Mouse (Mus musculus): ENCODE data around the gene Ms4a15.

GRCm38 (mm10) chr19:10968578-10968977, 24.5 kb downstream of the Ms4a15 start:
- no peak for TF ChIP-seq POLR2A (IDR thresholded peaks at IDR 0.05; ENCODE audit: borderline replicate concordance, control insufficient read depth, low read depth, low read length)
- TF ChIP-seq CTCF (IDR thresholded peaks at IDR 0.05; ENCODE audit: control insufficient read depth, insufficient read depth, low read length) = no peak

All from bone marrow, adult 2 months (tissue).